Mouse (Mus musculus): ENCODE measurements around the gene Prkca. TPM values are rescaled to one million over a fixed set of nuclear protein-coding genes. Genes with fewer than 3 reads are reported as not detected.

The Prkca gene
- polyA plus RNA-seq, 2 experiments, result 2.5 to 3.8 TPM

DNA sequence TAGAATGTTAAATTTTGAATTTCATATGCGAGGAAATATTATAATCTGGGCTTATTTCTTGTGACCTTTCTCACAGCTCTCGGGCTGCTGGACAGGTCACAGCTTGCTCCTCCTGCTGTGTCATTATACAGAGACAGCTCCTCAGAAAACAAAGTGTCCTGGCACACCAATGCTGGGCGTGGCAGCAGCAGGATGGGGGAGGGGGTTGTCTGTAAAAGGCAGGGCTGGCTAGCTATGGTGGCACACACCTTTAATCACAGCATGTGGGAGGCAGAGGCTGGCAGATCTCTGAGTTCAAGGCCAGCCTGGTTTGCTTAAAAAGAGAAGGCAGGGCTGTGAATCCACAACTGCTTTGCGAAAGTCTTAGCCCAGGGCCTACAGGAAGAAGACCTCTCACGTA lies 360.5 kb downstream of the Prkca start:
- Histone ChIP-seq H3K27ac (no peak overlapping the region), H3K27me3 (ENCODE audit: control insufficient read depth, insufficient read depth, low read length) (no peaks in the 10 kb centered on the region), H3K9ac (replicated peaks) (no peak overlapping the region), H3K4me2 (ENCODE audit: low read depth) (no peak overlapping the region), H3K4me3 (ENCODE audit: insufficient read depth in 1 of 2, low read depth in 2 of 2, low read length in 2 of 2) (no peak overlapping the region), H3K9me3 (ENCODE audit: control insufficient read depth, low read length) (no peaks in the 10 kb centered on the region), H3K4me1 (replicated peaks; ENCODE audit: control insufficient read depth in 2 of 2, insufficient read depth in 2 of 2, low read length in 1 of 2) (peaks cover 8 to 15% of the 10 kb centered on the region in 2 experiments), H3K36me3 (replicated peaks; ENCODE audit: control insufficient read depth, insufficient read depth, low read depth) (no peaks in the 10 kb centered on the region)
- TF ChIP-seq EP300 (IDR thresholded peaks at IDR 0.05; ENCODE audit: low read depth) (no peak), CTCF (IDR thresholded peaks at IDR 0.05; ENCODE audit: low read depth) (no peak)
- DNase-seq (ENCODE audit: low read depth in 3 of 3, low spot score in 3 of 3) (no peak), ATAC-seq (ENCODE audit: insufficient read depth) (no peak)
- WGBS (ENCODE audit: insufficient replicate concordance), result 59% methylated on average over 5 of the region's 5 CpGs

DNA sequence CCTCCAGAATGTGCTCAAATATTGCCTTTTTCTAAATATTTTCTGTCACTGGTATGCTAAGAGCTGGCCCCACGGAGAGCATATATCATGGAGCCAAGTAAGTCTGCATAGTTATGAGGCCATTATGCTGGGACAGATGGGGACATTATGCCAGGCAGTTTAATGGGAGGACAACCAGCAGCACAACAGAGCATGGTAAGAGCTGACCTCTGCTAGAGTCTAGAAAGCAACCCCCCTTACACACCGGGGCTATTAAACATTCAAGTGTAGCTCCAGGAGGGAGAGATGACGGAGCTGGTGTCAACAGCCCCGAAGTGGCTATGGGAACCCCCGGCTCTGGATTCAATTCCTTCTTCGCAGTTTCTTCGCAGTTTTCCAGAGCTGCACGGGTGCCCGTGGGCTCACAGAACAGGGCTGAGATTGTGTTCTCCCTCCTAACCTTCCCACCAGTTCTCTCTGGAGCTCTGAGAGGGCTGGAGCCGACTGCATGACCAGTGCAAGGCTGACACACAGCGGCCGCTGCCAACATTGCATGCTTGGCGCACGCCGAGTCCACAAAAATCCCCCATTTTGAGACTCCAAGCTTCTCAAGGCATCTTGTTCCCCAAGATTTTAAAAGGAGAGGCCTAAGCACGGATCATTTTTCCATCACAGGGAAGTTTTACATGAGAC lies 361.4 kb downstream of the Prkca start:
- H3K9me3 ChIP-seq (ENCODE audit: control insufficient read depth, low read length), result no peaks in the 10 kb centered on the region
- 34% methylated on average over 16 of the region's 16 CpGs for WGBS (ENCODE audit: insufficient replicate concordance)
- TF ChIP-seq CTCF (IDR thresholded peaks at IDR 0.05; ENCODE audit: low read depth) (peak; percentile 84), EP300 (IDR thresholded peaks at IDR 0.05; ENCODE audit: low read depth) (no peak)
- no peaks in the 10 kb centered on the region for H3K27me3 ChIP-seq (ENCODE audit: control insufficient read depth, insufficient read depth, low read length)
- H3K36me3 ChIP-seq (replicated peaks; ENCODE audit: control insufficient read depth, insufficient read depth, low read depth), result no peaks in the 10 kb centered on the region
- no peak overlapping the region for H3K27ac ChIP-seq
- H3K4me2 ChIP-seq (ENCODE audit: low read depth), result no peak overlapping the region
- no peak for ATAC-seq (ENCODE audit: insufficient read depth)
- H3K4me1 ChIP-seq (replicated peaks; ENCODE audit: control insufficient read depth in 2 of 2, insufficient read depth in 2 of 2, low read length in 1 of 2), result peaks cover 8 to 15% of the 10 kb centered on the region in 2 experiments
- no peak overlapping the region for H3K9ac ChIP-seq (replicated peaks)
- no peak for DNase-seq (ENCODE audit: low read depth in 3 of 3, low spot score in 3 of 3)
- H3K4me3 ChIP-seq (ENCODE audit: insufficient read depth in 1 of 2, low read depth in 2 of 2, low read length in 2 of 2), result no peak overlapping the region

DNA sequence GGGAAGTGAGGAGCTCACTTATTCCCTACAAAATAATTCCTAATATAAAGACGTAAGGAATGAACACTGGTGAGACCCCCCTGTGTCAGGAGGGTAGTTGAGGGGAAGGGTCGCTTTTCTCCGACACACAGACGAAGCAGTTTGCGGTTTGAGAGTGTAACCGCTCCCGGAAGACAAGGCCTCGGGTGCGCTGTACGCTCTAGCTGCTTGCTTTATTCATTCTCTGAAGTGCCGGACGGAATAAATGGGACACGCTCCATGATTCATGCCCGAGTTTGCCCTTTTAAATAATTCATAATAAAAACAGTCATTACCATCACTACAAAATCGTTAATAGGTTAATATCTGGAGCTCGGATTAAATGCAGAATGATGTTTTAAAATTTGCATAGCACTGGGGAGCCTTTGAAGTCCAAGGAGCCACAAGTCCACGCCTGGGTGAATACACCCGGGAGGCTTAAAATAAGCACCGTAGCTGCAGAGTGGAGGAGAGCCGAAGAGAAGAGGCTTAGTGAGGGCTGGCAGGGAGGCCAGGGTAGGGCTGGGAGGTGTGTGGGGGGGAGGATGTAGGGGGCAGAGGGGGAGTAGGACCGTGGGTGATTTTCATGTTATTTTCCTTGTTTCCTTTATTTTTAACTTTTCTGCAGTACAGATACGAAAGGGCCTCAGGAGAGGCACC lies 364.1 kb downstream of the Prkca start:
- Histone ChIP-seq H3K4me2 (ENCODE audit: low read depth) (no peak overlapping the region), H3K27me3 (ENCODE audit: control insufficient read depth, insufficient read depth, low read length) (no peaks in the 10 kb centered on the region), H3K27ac (no peak overlapping the region), H3K9me3 (ENCODE audit: control insufficient read depth, low read length) (no peaks in the 10 kb centered on the region), H3K9ac (replicated peaks) (no peak overlapping the region), H3K4me1 (replicated peaks; ENCODE audit: control insufficient read depth in 2 of 2, insufficient read depth in 2 of 2, low read length in 1 of 2) (no peaks in the 10 kb centered on the region), H3K4me3 (ENCODE audit: insufficient read depth in 1 of 2, low read depth in 2 of 2, low read length in 2 of 2) (no peak overlapping the region), H3K36me3 (replicated peaks; ENCODE audit: control insufficient read depth, insufficient read depth, low read depth) (no peaks in the 10 kb centered on the region)
- WGBS (ENCODE audit: insufficient replicate concordance), result 65% methylated on average over 22 of the region's 22 CpGs
- ATAC-seq (ENCODE audit: insufficient read depth) (no peak), DNase-seq (ENCODE audit: low read depth in 3 of 3, low spot score in 3 of 3) (no peak)
- no peak for TF ChIP-seq CTCF (IDR thresholded peaks at IDR 0.05; ENCODE audit: low read depth)
- no peak for TF ChIP-seq EP300 (IDR thresholded peaks at IDR 0.05; ENCODE audit: low read depth)

DNA sequence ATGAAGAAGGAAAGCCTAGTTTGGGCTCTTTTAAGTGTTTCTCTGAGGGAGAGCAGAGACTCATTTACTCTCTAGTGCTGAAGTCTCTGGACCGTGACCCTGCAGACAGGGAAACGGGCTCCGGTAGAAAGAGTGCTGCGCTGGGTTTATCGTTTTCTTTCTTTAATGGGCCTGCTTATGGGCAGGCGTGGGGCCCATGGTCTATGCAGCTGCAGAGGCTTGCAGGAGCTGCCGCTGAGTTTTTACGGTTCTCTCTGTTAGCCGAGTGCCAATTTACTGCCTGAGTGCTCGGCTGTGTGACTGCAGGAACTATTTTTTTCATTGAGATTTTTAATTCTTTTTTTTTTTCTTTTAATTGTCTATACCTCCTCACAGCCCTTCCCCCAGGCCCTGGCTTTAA lies 373.8 kb downstream of the Prkca start:
- H3K9ac ChIP-seq (replicated peaks), result no peak overlapping the region
- H3K27ac ChIP-seq, result no peak overlapping the region
- H3K9me3 ChIP-seq (ENCODE audit: control insufficient read depth, low read length), result no peaks in the 10 kb centered on the region
- 80% methylated on average over 10 of the region's 10 CpGs for WGBS (ENCODE audit: insufficient replicate concordance)
- H3K4me1 ChIP-seq (replicated peaks; ENCODE audit: control insufficient read depth in 2 of 2, insufficient read depth in 2 of 2, low read length in 1 of 2), result no peaks in the 10 kb centered on the region
- no peaks in the 10 kb centered on the region for H3K36me3 ChIP-seq (replicated peaks; ENCODE audit: control insufficient read depth, insufficient read depth, low read depth)
- ATAC-seq (ENCODE audit: insufficient read depth) (no peak), DNase-seq (ENCODE audit: low read depth in 3 of 3, low spot score in 3 of 3) (no peak)
- TF ChIP-seq CTCF (IDR thresholded peaks at IDR 0.05; ENCODE audit: low read depth) (no peak), EP300 (IDR thresholded peaks at IDR 0.05; ENCODE audit: low read depth) (no peak)
- H3K27me3 ChIP-seq (ENCODE audit: control insufficient read depth, insufficient read depth, low read length), result no peaks in the 10 kb centered on the region
- H3K4me3 ChIP-seq (ENCODE audit: insufficient read depth in 1 of 2, low read depth in 2 of 2, low read length in 2 of 2), result no peak overlapping the region
- H3K4me2 ChIP-seq (ENCODE audit: low read depth), result no peak overlapping the region

DNA sequence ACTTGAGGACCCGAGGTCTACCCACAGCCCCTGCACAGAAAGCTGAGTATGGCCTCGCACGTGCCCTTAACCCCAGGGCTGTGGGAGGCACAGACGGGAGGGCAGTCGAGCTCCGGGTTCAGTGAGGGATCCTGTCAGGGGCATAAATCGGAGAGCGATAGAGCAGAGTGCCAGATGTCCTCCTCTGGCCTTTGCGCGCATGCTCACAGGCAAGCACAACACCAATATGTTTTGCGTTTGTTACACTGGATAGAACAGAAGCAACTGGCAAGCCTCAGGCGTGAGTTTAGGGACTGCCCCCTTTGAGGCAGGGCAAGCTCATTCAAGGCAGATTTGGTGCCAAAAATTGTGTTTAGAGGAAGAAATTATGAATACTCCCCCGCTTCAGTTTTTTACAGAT lies 375.6 kb downstream of the Prkca start:
- 77% methylated on average over 13 of the region's 13 CpGs for WGBS (ENCODE audit: insufficient replicate concordance)
- no peak for ATAC-seq (ENCODE audit: insufficient read depth)

More for the DNA sequence above, 375.6 kb downstream of the Prkca start:
- H3K4me1 ChIP-seq (replicated peaks; ENCODE audit: control insufficient read depth in 2 of 2, insufficient read depth in 2 of 2, low read length in 1 of 2), result no peaks in the 10 kb centered on the region
- no peak overlapping the region for H3K9ac ChIP-seq (replicated peaks)
- no peaks in the 10 kb centered on the region for H3K27me3 ChIP-seq (ENCODE audit: control insufficient read depth, insufficient read depth, low read length)
- no peaks in the 10 kb centered on the region for H3K36me3 ChIP-seq (replicated peaks; ENCODE audit: control insufficient read depth, insufficient read depth, low read depth)
- no peak for TF ChIP-seq CTCF (IDR thresholded peaks at IDR 0.05; ENCODE audit: low read depth)
- no peak for TF ChIP-seq EP300 (IDR thresholded peaks at IDR 0.05; ENCODE audit: low read depth)
- no peak overlapping the region for H3K4me3 ChIP-seq (ENCODE audit: insufficient read depth in 1 of 2, low read depth in 2 of 2, low read length in 2 of 2)
- H3K27ac ChIP-seq, result no peak overlapping the region
- DNase-seq (ENCODE audit: low read depth in 3 of 3, low spot score in 3 of 3), result no peak
- no peak overlapping the region for H3K4me2 ChIP-seq (ENCODE audit: low read depth)
- H3K9me3 ChIP-seq (ENCODE audit: control insufficient read depth, low read length), result no peaks in the 10 kb centered on the region
